9 mouse cellular contexts compared by ENCODE assay signal in the genomic region with DNA sequence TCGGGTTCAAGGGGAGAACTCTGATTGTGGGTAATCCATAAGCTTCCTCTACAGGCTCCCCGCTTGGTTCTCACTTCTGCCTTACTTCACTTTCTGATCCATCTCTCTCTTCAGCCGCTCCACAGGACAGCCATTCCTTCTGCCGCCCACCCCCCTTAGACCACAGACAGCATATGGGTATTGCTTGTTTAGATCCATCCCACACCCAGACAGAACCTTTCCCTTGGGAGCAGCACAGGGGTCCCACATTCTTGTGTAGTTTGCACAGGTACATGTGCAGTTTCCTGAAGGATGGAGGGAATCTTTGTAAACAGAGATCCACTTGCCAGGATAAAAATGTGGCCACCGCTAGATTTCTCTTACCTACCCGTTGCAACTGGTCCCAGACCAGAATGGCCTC. TPM values are rescaled to one million over a fixed set of nuclear protein-coding genes. Genes with fewer than 3 reads are reported as not detected.
DNase-seq lines count a peak whose midpoint lies in the region; ATAC-seq lines count a peak whose summit lies in the region.
"Had no signal": no experiment of that assay in that cellular context is flagged by ENCODE, and none has a peak within 500 bp of the region (broad histone marks: within the 10 kb centered on the region; RNA-seq: fewer than 3 reads in every experiment).

No protein-coding gene starts in this region.

- peak overlapping the region; percentile 97 for H3K4me2 ChIP-seq in kidney, embryonic 15.5 days
- H3K4me2 ChIP-seq in embryonic facial prominence, embryonic 14.5 days (ENCODE audit: low read depth, low read length), result peak overlapping the region; percentile 92; the same call in 1 of the 2 replicates
- H3K4me2 ChIP-seq in hindbrain, embryonic 15.5 days, result peak overlapping the region; percentile 91
- H3K4me2 ChIP-seq in midbrain, embryonic 15.5 days, result peak overlapping the region; percentile 77

- H3K27me3 ChIP-seq in kidney, embryonic 15.5 days, result no peaks in the 10 kb centered on the region
- H3K27me3 ChIP-seq in embryonic facial prominence, embryonic 14.5 days (replicated peaks; ENCODE audit: control insufficient read depth, insufficient read depth, low read length), result no peaks in the 10 kb centered on the region
- no peaks in the 10 kb centered on the region for H3K27me3 ChIP-seq in hindbrain, embryonic 15.5 days
- no peaks in the 10 kb centered on the region for H3K27me3 ChIP-seq in midbrain, embryonic 15.5 days (replicated peaks)

- peaks cover 92% of the 10 kb centered on the region for H3K4me1 ChIP-seq in kidney, embryonic 15.5 days
- peaks cover 67% of the 10 kb centered on the region for H3K4me1 ChIP-seq in embryonic facial prominence, embryonic 14.5 days (ENCODE audit: control insufficient read depth, insufficient read depth, low read length)
- H3K4me1 ChIP-seq in hindbrain, embryonic 15.5 days (replicated peaks), result peaks cover 61% of the 10 kb centered on the region
- peaks cover 63% of the 10 kb centered on the region for H3K4me1 ChIP-seq in midbrain, embryonic 15.5 days

- DNase-seq in kidney, postnatal 25 days, result no peak
- no peak for DNase-seq in embryonic facial prominence, embryonic 14.5 days (ENCODE audit: low spot score)
- DNase-seq in spleen, postnatal 14 days (ENCODE audit: low spot score in 2 of 2), result no peak
- no peak for DNase-seq in right cerebral cortex, adult 18-20 months
- DNase-seq in thymus, postnatal 10 days (ENCODE audit: low spot score in 2 of 2), result no peak

- peak overlapping the region; percentile 82 for H3K4me3 ChIP-seq in kidney, embryonic 15.5 days (replicated peaks)
- H3K4me3 ChIP-seq in embryonic facial prominence, embryonic 14.5 days (ENCODE audit: low read depth, low read length), result peak overlapping the region; percentile 74
- H3K4me3 ChIP-seq in hindbrain, embryonic 15.5 days, result peak overlapping the region; percentile 76; the same call in 1 of the 2 replicates
- H3K4me3 ChIP-seq in midbrain, embryonic 15.5 days, result peak overlapping the region; percentile 70; the same call in 1 of the 2 replicates

- no peak for ATAC-seq in kidney, embryonic 15.5 days (replicated peaks; ENCODE audit: low FRiP score)
- ATAC-seq in embryonic facial prominence, embryonic 14.5 days (ENCODE audit: low read depth), result no peak
- ATAC-seq in hindbrain, embryonic 15.5 days (ENCODE audit: low FRiP score, low read depth), result no peak
- ATAC-seq in midbrain, embryonic 15.5 days (replicated peaks), result no peak

- H3K36me3 ChIP-seq in kidney, embryonic 15.5 days, result no peaks in the 10 kb centered on the region
- no peaks in the 10 kb centered on the region for H3K36me3 ChIP-seq in embryonic facial prominence, embryonic 14.5 days (ENCODE audit: control insufficient read depth, insufficient read depth, low read length)
- H3K36me3 ChIP-seq in hindbrain, embryonic 15.5 days, result no peaks in the 10 kb centered on the region
- H3K36me3 ChIP-seq in midbrain, embryonic 15.5 days (replicated peaks), result no peaks in the 10 kb centered on the region
- H3K36me3 ChIP-seq: G1E had no signal

- H3K9ac ChIP-seq in kidney, embryonic 15.5 days, result 0 out of 2 replicates have a peak overlapping the region, but pooled peaks have one; percentile 85
- no peak overlapping the region for H3K9ac ChIP-seq in embryonic facial prominence, embryonic 14.5 days (ENCODE audit: low read depth, low read length)
- H3K9ac ChIP-seq in hindbrain, embryonic 15.5 days, result peak overlapping the region; percentile 80; the same call in 1 of the 2 replicates
- peak overlapping the region; percentile 87; the same call in 1 of the 2 replicates for H3K9ac ChIP-seq in midbrain, embryonic 15.5 days

- 30% methylated on average over 6 of the region's 6 CpGs for WGBS in kidney, embryonic 15.5 days
- 35% methylated on average over 6 of the region's 6 CpGs for WGBS in embryonic facial prominence, embryonic 14.5 days
- WGBS in hindbrain, embryonic 15.5 days, result 22% methylated on average over 6 of the region's 6 CpGs
- 17% methylated on average over 6 of the region's 6 CpGs for WGBS in midbrain, embryonic 15.5 days

- peak overlapping the region; percentile 98 for H3K27ac ChIP-seq in kidney, embryonic 15.5 days
- peak overlapping the region; percentile 89 for H3K27ac ChIP-seq in embryonic facial prominence, embryonic 14.5 days (replicated peaks; ENCODE audit: low read depth, low read length)
- peak overlapping the region; percentile 91 for H3K27ac ChIP-seq in hindbrain, embryonic 15.5 days (replicated peaks)
- peak overlapping the region; percentile 91 for H3K27ac ChIP-seq in midbrain, embryonic 15.5 days

- no peaks in the 10 kb centered on the region for H3K9me3 ChIP-seq in kidney, embryonic 15.5 days (replicated peaks)
- H3K9me3 ChIP-seq in embryonic facial prominence, embryonic 14.5 days (ENCODE audit: control insufficient read depth, low read length), result no peaks in the 10 kb centered on the region
- no peaks in the 10 kb centered on the region for H3K9me3 ChIP-seq in hindbrain, embryonic 15.5 days
- no peaks in the 10 kb centered on the region for H3K9me3 ChIP-seq in midbrain, embryonic 15.5 days
- H3K9me3 ChIP-seq: G1E had no signal

RNA-seq across cellular contexts. Expression of a gene that starts 0.7 kb away (rescaled TPM):
- polyA plus RNA-seq in kidney, embryonic 15.5 days (2015; fragmentation: Nextera tagmentation; extraction: Ambion mirVana), result 118 and 140 TPM in 2 replicates
- polyA plus RNA-seq in embryonic facial prominence, embryonic 14.5 days (2014; fragmentation: Nextera tagmentation; extraction: Ambion mirVana), result 90.2 and 101 TPM in 2 replicates
- polyA plus RNA-seq in hindbrain, embryonic 15.5 days (2015; fragmentation: Nextera tagmentation; extraction: Ambion mirVana), result 246 and 264 TPM in 2 replicates
- polyA plus RNA-seq in midbrain, embryonic 15.5 days (2015; fragmentation: Nextera tagmentation; extraction: Ambion mirVana), result 295 and 310 TPM in 2 replicates

RNA-seq across cellular contexts. Expression of a gene that starts 4.9 kb away (rescaled TPM):
- 55.5 and 56.8 TPM in 2 replicates for polyA plus RNA-seq in kidney, embryonic 15.5 days (2015; fragmentation: Nextera tagmentation; extraction: Ambion mirVana)
- 60.9 and 66.1 TPM in 2 replicates for polyA plus RNA-seq in embryonic facial prominence, embryonic 14.5 days (2014; fragmentation: Nextera tagmentation; extraction: Ambion mirVana)
- polyA plus RNA-seq in hindbrain, embryonic 15.5 days (2015; fragmentation: Nextera tagmentation; extraction: Ambion mirVana), result 77.0 and 80.7 TPM in 2 replicates
- polyA plus RNA-seq in midbrain, embryonic 15.5 days (2015; fragmentation: Nextera tagmentation; extraction: Ambion mirVana), result 71.2 and 71.3 TPM in 2 replicates

RNA-seq across cellular contexts. Expression of a gene that starts 5.1 kb away (rescaled TPM):
- 27.9 and 30.6 TPM in 2 replicates for polyA plus RNA-seq in kidney, embryonic 15.5 days (2015; fragmentation: Nextera tagmentation; extraction: Ambion mirVana)
- 21.5 and 30.3 TPM in 2 replicates for polyA plus RNA-seq in embryonic facial prominence, embryonic 14.5 days (2014; fragmentation: Nextera tagmentation; extraction: Ambion mirVana)
- 9.2 and 11.3 TPM in 2 replicates for polyA plus RNA-seq in hindbrain, embryonic 15.5 days (2015; fragmentation: Nextera tagmentation; extraction: Ambion mirVana)
- 8.9 and 11.0 TPM in 2 replicates for polyA plus RNA-seq in midbrain, embryonic 15.5 days (2015; fragmentation: Nextera tagmentation; extraction: Ambion mirVana)

RNA-seq across cellular contexts. Expression of a gene that starts 13.4 kb away (rescaled TPM):
- 0.22 and 0.47 TPM in 2 replicates for polyA plus RNA-seq in kidney, embryonic 15.5 days (2015; fragmentation: Nextera tagmentation; extraction: Ambion mirVana)
- 0.36 and 0.60 TPM in 2 replicates for polyA plus RNA-seq in embryonic facial prominence, embryonic 14.5 days (2014; fragmentation: Nextera tagmentation; extraction: Ambion mirVana)
- polyA plus RNA-seq in hindbrain, embryonic 15.5 days (2015; fragmentation: Nextera tagmentation; extraction: Ambion mirVana), result 1.4 TPM in 2 replicates
- 1.2 and 1.4 TPM in 2 replicates for polyA plus RNA-seq in midbrain, embryonic 15.5 days (2015; fragmentation: Nextera tagmentation; extraction: Ambion mirVana)
- polyA plus RNA-seq: G1E had no signal

RNA-seq across cellular contexts. Expression of a gene that starts 14.2 kb away (rescaled TPM):
- polyA plus RNA-seq in kidney, embryonic 15.5 days (2015; fragmentation: Nextera tagmentation; extraction: Ambion mirVana), result 49.9 and 52.0 TPM in 2 replicates
- 37.9 and 45.1 TPM in 2 replicates for polyA plus RNA-seq in embryonic facial prominence, embryonic 14.5 days (2014; fragmentation: Nextera tagmentation; extraction: Ambion mirVana)
- 22.9 and 24.9 TPM in 2 replicates for polyA plus RNA-seq in hindbrain, embryonic 15.5 days (2015; fragmentation: Nextera tagmentation; extraction: Ambion mirVana)
- polyA plus RNA-seq in midbrain, embryonic 15.5 days (2015; fragmentation: Nextera tagmentation; extraction: Ambion mirVana), result 20.7 TPM in 2 replicates
